Mouse (Mus musculus) megakaryocyte progenitor cell, adult 5-6 weeks (primary cell): ENCODE data around the gene Shox2. TPM values are rescaled to one million over a fixed set of nuclear protein-coding genes. Genes with fewer than 3 reads are reported as not detected.

Experiments
- ATAC-seq: replicated peaks from 2 replicates; pipeline ENCODE4 v1.8.0; 2016; ENCODE audit warnings: mild to moderate bottlenecking, moderate TSS enrichment, inconsistent platforms; ENCODE audit not compliant: poor library complexity
- total RNA-seq, 2 experiments: library from RNA; stranded (forward) in 1 of 2; stranded (reverse) in 1 of 2; fragments of 157-497, 149-512 nt in 1 of 2; fragments of 200-1000 nt in 1 of 2; gene quantifications; 2 replicates each; pipeline versions ENCODE4 v1.2.3 to v1.2.4; 2015 to 2017

Shox2 gene
- total RNA-seq (2015) (not detected in 2 replicates), total RNA-seq (2017) (not detected in 2 replicates)

DNA sequence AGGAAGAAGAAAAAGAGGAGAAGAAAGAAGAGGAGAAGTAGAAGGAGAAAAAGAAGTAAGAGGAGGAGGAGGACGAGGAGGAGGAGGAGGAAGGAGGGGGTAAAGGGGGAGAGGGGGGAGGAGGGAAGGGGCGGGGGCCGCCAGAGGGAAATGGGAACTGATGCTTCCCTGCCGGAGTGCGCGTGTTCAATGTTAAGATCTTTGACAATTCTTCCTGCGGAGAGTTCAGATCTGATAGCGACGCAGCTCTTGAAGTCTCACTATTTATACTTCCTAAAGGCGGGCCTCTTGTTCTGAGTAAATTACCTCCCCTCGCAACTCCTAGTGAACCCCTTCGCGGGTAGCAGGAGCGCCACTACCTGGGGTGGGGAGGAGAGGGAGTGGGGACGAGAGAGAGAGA is at the start of gene Shox2:
Gene Shox2, minus strand, starts transcription at position 66 of the 400 bp plus-strand sequence.
- ATAC-seq: no peak

DNA sequence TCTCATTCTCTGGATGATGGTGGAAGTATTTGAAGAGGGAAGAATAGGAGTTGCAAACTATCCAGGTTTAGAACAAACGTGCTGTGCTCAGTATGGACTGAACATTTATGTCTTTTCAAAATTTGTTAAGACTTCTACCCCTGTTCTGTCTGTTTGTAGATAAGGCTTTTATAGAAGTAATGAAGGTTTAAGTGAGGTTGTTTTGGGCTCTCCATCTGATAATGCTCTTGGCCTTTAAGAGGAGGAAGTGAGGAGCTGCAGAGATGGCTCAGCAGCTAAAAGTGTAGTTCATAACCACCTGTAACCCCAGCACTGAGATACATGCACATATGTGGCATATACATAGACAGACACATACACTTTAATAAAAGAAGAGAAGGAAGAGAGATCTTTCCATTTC is 15.2 kb upstream of the Shox2 start:
- no peak for ATAC-seq

DNA sequence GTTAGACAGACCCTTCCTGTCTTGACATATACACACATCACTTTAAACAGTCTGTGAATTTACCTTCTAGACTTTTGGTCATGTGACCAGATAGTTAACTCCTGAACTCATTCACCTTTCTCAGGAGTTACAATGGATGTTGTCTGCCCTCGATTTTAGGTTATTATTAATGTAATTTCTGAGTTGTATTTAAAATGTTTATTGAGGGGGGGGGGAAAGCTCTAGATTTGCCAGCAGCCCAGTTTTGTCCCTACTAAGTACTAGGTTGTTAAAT is 4.7 kb upstream of the Shox2 start:
- ATAC-seq: no peak

DNA sequence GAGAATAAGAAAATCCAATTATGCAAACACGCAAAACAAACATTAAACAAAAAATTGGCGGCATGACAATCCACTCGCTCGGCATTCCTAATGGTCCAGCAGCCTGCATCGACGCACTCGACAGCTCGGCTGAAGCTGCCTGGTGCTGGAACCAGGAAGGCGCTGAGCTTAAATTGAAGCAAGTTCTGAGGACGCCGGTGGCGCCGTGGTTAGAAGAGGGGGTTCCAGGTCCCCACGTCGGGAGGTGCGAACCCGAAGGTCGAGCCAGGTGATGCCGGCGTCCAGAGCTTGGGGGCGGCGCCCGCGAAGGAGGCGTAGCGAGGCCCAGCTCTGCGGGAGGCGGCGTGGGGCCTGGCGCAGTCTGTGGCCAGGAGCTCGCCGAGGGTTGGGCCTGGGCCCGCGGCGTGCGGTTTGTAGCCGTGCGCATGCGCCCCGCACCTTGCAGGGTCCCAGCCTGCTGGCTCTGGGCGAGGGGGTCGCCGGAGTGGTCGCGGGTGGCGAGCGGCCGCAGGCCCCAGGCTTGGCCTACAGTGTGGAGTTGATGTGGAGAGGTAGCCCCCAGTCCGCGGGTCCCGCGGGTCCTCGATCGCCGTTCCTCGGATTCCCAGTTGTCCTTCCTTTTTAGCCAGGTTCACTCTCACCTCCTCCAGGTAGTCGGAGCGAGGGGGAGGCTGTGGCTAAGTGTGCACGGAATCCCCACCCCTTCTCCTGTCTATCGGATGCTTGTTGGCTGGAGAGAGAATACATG is 4.1 kb upstream of the Shox2 start:
- ATAC-seq: peak; percentile 85

DNA sequence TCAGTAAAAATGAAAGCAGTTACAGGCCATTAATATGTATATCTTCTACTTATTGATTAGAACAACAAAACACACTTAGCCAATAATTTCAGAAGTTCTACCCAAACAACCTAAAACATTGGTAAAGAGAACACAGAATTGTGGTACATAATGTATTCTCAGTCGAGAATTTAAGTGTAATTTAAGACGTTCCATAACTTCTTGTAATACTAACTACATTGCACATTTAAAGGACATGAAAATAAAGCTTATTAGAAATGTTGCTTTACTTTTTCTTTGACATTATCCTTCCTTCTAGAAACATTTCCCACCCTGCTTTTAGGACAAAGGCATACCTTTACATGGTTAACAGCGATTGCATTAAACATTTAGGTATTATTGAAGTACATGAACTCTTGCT is 1.9 kb upstream of the Shox2 start:
- no peak for ATAC-seq

DNA sequence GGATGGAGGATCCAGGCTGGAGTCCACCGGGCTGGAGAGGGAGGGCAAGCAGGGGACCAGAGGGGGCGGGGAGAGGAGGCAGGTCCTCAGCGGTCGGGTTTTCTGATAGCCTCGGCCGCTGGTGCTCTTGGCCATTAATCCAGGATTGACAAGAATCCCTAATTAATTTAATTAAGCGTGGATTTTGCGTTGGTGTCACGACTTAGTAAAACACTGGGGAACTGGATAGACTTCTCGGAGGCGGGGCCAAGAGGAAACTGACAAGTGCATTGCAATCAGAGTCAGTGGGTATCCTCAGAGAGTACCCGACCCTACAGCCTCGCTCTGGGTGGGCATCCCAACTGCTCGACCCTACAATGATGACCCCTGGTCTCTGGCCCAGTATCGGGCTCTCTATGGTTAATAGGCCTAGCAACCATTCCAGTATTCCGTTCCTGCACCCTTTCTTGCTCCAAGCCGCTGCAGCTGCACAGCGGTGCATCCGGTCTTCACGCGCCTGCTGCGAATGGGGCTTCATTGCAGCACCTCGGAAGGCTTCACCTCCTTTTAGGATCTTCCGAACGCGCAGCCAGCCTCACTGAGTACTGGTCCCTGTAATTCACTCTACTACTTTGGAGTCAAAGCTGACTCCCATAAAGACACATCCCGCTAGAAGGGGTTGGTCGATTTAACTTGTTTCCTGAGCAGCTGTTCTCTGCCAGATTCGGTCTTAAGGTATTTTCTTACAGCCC is 775 bp upstream of the Shox2 start:
- 0 out of 2 replicates have a peak, but pooled peaks have one; percentile 12 for ATAC-seq

DNA sequence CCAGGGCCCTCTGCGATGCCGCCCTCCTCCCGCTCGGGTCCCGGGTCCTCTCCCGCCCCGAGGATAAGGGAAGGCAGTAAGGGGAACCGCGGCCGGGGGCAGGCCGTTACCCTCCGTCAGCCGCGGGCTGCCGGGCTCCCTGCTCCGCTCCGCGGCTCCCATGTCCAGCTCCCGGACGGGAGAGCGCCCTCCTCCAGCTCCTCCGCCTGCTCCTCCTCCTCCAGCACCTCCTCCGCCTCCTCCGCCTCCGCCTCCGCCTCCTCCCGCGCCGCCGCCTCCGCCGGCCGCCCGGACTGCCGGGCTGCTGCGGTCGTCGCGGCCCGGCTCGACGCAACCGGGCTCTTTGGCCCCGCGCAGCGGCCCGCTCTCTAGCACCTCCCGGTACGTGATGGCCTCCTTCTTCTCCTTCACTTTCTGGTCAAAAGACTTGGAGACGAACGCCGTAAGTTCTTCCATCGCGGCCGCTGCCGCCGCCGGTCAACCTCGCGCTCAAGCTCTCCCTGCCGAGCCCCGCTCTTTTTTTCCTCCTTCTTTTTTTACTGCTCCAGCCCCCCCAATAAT is 390 bp downstream of the Shox2 start, which contains the start of gene Rsrc1:
Gene Rsrc1, plus strand, starts transcription at position 290 of the 561 bp plus-strand sequence.
- ATAC-seq: peak; percentile 15

DNA sequence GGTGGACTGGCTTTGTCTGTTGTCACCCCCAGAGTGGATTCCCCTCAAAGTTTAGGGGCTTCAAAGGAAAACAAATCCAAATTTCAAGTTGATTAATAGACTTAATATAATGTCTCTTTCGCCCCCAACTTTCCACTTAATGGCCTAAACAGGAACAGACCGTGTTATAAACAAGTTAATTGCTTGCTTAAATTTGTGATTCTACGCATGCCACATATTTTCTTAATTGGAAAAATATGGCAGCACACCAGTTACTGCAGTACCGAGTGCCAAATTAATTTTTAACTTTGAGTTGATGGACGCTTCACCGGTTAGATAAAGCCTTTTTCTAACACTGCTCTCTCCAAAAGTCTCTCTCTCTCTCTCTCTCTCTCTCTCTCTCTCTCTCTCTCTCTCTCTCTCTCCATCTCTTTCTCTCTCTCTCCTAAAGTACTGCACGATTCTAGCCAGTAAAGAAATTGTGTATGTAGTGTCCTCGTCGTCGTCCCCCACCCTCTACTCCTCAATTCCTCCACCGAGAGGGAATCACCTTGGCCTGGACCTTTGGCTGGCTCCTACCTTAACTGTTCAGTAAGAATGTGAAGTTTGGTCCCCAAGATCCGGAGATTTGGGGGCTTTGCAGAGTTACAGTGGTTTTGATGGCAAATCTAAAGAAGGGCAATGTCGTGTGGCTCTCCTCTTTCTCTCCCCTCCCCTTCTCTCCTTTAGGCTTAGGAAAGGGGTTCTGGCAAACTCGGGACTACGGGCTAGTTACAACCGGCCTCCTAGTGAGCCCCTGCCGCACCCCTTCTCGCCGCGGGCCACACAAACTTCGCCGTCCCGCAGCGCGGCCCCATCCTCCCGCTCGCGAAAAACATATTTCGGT is 1.2 kb downstream of the Shox2 start:
- ATAC-seq: no peak

DNA sequence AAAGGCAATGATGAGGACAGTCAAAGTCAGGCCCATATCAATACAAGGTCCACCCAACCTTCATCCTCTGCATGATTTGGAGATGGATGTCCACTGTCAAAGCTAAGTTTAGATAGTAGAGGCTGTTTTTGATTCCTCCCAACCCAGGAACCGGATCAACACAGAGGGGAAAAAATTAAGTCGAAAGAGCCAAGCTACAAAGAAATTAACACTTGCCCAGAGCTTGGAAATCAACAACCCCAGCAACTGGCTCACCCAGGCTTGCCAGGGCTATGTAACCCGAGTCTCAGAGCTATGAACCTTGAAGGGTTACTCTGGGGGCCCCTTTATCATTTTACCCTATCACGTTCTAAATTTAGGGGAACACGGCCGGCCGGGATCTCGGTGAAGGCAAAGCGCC is 2.1 kb downstream of the Shox2 start:
- ATAC-seq: no peak

DNA sequence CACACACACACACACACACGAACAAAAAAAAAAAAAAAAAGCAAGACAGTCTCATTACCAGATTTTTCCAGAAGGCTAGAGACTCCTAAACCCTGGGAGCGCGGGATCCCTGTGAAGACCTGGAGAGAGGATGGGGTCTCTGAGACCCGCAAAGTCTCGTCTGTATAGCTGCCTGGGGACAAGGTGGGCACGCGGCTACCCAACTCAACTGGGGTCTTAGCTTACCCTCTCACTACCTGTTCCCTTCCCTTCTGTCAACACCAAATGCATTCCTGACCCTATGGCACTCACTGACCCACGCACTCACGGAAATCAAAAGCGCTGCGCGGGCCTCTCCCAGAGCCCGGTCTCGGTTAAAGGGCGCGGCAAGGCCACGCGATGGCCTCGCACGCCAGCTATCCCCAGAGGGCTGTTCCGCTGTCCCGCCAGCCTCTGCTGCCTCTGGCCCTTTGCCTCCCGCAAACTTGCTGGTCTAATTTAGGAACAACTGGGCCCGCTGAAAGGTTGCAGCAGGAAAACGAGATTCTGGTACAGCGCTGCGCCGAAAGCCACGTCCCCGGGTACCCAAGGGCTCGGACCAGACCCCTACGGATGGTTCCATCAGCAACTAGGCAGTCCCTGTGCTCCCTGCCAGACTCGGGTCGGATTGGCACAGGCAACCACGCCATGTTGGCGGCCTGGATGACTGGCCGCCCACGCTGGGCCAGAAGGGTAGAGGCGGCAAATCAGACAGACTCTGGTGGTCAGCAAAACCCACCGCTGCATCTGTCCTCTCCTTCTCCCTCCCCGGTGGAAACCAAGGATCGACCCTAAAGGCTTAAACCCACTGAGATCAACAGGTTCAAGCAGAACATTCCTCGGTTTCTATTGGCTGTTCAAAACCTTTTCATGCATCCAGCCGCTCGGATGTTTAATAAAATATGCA is 2.9 kb downstream of the Shox2 start:
- no peak for ATAC-seq

DNA sequence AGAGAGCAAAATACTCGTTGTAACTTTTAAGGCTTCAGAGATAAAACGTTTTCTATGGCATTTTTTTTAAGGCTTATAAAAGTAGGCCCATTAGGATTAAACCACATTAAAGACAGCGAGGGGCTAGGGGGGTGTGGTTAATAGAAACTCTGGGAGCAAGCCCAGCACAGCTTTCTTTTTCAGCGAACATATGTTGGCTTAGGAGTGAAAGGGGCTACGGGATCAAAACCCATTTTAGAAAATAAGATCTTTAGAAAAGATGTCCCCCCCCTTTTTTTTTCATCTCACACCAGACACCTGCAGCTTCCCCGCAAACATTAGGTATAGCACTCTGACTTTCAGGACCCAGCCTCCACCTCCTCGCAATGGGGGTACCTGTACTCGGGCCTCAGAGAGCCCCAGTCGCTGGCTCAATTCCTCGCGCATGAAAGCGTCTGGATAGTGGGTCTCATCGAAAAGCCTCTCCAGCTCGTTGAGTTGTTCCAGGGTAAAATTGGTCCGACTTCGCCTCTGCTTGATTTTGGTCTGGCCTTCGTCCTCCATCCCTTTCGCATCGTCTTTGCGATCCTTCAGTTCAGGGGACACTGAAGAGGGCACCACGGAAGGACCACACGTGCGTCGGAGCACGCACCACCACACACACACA is 3.6 kb downstream of the Shox2 start:
- ATAC-seq: no peak

DNA sequence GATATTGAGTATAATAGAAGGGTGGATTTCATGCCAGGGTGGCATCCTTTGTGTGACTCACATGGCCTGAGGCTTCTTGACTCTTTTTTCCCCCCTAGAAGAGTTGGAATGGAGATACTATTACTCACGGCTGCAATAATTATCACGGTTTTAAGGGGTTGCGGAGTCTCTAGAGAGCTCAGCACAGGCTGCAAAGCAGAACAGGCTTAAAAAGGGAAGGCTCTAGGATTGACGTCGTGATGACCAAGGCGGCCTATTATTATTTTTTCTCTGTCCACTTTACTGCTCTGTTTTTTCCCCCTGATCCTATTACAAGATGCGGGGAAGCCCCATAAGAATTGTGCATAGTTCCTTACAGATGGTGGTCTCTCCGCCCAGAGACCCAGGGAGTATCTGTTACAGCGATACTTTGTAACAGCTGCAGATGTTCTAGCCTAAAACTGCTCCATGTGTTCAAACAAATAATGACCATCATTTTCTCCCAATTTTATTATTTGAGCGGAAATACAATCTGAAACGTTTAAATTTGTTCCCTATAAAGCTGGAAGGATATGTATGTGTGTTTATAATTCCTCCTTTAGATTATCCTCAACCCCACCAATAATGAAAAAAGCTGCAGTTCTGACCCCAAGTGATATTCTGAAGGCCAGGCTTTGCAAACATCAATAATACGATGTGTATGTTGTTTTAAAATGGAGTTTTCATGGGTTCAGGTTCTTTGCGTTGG is 4.5 kb downstream of the Shox2 start:
- no peak for ATAC-seq

DNA sequence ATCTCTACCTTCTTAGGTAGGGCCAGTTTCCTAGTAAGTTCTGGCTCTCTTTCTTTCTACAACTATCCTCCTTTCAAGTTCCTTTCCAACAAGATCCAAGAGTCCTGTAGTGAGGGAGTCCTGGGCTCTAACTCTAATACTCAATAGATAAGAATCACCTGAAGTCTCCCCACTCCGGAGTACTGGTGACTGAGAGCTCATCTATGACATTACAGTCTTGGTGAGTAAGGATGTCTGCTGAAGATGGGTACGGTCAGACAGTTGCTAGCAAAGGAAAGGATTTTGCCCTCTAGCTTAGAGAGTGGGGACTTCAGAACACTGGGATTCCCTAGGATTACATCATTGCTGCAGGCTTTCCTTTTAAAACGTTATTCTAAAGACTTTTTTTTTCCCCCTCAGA is 7.1 kb downstream of the Shox2 start:
- ATAC-seq: no peak

DNA sequence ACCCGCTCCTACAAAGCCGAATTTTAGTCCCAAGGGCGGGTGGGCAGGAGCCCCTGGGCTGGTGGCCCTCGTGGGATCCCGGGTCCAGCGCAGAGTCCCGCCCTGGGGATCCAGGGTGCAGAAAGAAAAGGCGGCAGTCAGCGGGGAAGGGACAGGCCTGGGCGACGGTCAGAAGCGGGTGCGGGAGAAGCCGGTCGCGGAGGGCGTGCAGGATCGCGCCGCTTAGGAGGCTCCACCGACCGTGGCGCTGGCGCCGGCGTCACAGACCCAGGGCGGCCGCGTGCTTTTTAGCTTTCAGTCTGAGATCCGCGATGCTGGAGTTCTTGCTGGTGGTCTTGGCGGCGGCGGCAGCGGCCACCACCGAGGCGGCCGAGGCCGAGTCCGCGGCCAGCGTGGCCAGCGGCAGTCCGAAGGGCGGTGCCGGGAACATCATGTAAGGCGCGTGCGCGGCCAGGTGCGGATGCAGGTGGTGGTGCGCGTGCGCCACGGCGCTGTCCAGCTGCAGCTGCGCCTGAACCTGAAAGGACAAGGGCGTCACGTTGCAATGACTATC is 8.1 kb downstream of the Shox2 start:
- peak; percentile 71 for ATAC-seq

DNA sequence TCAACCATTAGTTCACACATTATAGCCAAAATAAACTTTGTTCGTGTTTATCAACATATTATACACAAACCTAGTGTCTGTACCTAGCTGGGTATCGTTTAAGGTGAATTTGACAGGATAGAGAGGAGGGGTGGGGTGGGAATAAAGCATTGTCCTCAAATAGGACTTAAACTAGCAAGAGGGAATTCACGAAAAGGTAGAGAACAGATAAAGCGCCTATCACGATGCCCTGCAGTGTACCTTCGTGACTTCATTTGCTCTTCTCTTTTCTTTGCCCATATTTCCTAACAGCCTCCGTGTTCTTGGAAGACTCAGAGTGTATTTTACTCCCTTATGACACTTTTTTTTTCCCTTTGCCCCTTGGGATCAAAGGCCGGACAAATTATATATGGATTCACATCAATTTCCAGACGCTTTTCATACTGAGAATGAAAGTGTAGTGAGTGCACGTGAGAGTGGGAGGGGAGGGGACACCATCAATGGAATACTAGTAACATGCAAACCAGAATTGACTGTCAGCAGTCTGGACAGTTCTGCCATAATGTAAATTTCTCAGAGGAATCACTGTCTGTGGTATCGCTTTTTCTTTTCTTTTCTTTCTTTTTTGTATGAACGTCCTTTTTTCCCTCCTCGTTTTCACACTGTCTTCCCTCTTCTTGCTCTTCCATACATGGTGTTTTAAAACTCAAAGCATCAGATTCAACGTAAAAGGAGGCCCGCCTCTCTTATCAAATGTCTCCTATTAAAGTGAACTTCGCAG is 9.2 kb downstream of the Shox2 start:
- no peak for ATAC-seq

DNA sequence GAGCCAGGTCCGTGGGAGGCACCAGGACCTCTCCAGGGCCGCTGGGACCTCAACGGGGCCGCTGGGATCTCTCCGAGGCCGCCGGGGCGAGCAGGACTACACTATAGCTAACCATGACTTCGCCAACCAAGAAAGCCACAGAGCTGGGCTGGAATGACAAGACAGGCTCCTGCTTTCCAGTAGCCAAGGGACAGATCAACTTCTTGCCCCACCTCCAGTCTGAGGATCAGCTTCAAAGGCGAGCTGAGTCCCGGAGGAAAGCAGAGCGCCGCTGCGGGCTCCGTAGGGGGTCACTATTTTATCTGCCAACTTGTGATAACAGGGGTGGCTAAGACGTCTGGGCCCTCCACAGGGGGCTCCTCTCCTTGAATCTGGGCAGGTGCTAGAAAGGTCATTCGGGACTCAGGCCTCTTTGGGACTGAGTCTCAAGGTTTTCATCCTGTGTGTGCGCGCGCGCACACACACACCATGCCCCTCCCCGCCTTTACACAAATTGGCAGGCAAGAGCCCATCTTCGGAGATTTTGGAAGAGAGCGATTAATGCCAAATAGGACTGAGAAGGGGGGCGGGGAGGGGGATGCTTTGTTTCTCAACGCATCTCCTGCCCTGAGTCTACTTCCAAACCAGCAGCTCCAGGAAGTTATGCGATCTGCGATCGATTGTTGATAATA is 10.8 kb downstream of the Shox2 start:
- ATAC-seq: no peak

DNA sequence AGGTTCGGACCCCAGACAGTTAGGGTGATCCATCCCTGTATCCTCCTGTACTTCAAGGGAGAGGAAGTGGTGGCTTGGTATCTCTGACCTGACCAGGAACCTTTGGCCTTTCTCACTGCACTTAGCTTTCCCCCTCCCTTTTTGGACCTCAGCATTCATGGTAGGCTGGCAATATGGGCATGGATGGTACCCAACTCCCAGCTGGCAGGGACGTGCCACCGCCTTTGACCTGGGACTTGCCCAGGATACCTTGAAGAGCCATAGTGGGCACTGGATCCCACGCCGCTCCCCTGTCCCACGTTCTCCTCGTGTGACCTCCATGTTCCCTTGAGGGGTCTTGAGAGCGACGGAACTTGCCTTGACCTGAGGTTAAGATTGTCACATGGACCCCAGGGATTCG is 11.3 kb downstream of the Shox2 start:
- no peak for ATAC-seq
